Mouse (Mus musculus) ES-Bruce4 (cell line): ENCODE measurements around the gene Smad3. TPM values are rescaled to one million over a fixed set of nuclear protein-coding genes. Genes with fewer than 3 reads are reported as not detected.

Experiments used
- H3K27ac ChIP-seq: 2 replicates; pipeline ENCODE4 v1.5.1; 2012; ENCODE audit warnings: low read length, inconsistent platforms; ENCODE audit not compliant: insufficient read depth
- H3K27me3 ChIP-seq: 2 replicates; pipeline ENCODE4 v1.6.1; 2012; ENCODE audit warnings: mild to moderate bottlenecking, low read length, inconsistent platforms; ENCODE audit not compliant: control insufficient read depth, poor library complexity, insufficient read depth, severe bottlenecking
- H3K36me3 ChIP-seq: 2 replicates; pipeline ENCODE4 v1.6.1; 2012; ENCODE audit warnings: inconsistent platforms, mild to moderate bottlenecking, low read length, moderate library complexity; ENCODE audit not compliant: control insufficient read depth, poor library complexity, insufficient read depth, severe bottlenecking
- H3K4me1 ChIP-seq: one replicate; pipeline ENCODE4 v1.8.1; 2011; ENCODE audit warnings: low read length; ENCODE audit not compliant: control insufficient read depth, insufficient read depth
- H3K4me3 ChIP-seq: 2 replicates; pipeline ENCODE4 v1.5.1; 2011; ENCODE audit warnings: low read depth, mild to moderate bottlenecking, low read length
- H3K9ac ChIP-seq: 2 replicates; pipeline ENCODE4 v1.6.1; 2012; ENCODE audit warnings: low read depth, mild to moderate bottlenecking, inconsistent platforms; ENCODE audit not compliant: poor library complexity, severe bottlenecking
- H3K9me3 ChIP-seq: replicated peaks from 2 replicates; pipeline ENCODE4 v1.6.1; 2012; ENCODE audit warnings: mild to moderate bottlenecking, low read length, inconsistent platforms; ENCODE audit not compliant: control insufficient read depth, poor library complexity, insufficient read depth, severe bottlenecking
- CTCF ChIP-seq: IDR thresholded peaks from one replicate; pipeline ENCODE4 v1.8.1; 2011; ENCODE audit warnings: low read depth, low read length
- EP300 ChIP-seq: IDR thresholded peaks from 2 replicates; pipeline ENCODE4 v1.6.1; 2011; ENCODE audit warnings: low read depth, low read length; ENCODE audit not compliant: insufficient read depth
- POLR2A ChIP-seq: IDR thresholded peaks from one replicate; pipeline ENCODE4 v1.8.1; 2011; ENCODE audit warnings: low read length; ENCODE audit not compliant: insufficient read depth
- polyA plus RNA-seq: library from polyadenylated mRNA; stranded (reverse); fragments of >200 nt; gene quantifications from 2 replicates; pipeline ENCODE4 v1.2.4, GENCODE M21; 2011; ENCODE audit warnings: low read depth; ENCODE audit not compliant: missing spikeins, insufficient read depth, insufficient read length

Gene Smad3
- polyA plus RNA-seq, 1 experiment: 25.7 TPM

GRCm38 (mm10) chr9:63696463-63697105 lies 61.2 kb downstream of the Smad3 start:
- H3K9ac ChIP-seq: no peak overlapping the region
- no peaks in the 10 kb centered on the region for H3K27me3 ChIP-seq
- no peaks in the 10 kb centered on the region for H3K4me1 ChIP-seq
- no peak overlapping the region for H3K27ac ChIP-seq
- no peak for TF ChIP-seq CTCF
- TF ChIP-seq POLR2A: no peak
- no peak for TF ChIP-seq EP300
- H3K4me3 ChIP-seq: no peak overlapping the region
- H3K36me3 ChIP-seq: no peaks in the 10 kb centered on the region
- no peaks in the 10 kb centered on the region for H3K9me3 ChIP-seq

GRCm38 (mm10) chr9:63691960-63692359 lies 65.8 kb downstream of the Smad3 start:
- no peaks in the 10 kb centered on the region for H3K4me1 ChIP-seq
- H3K9me3 ChIP-seq: no peaks in the 10 kb centered on the region
- no peak overlapping the region for H3K9ac ChIP-seq
- no peak overlapping the region for H3K4me3 ChIP-seq
- no peaks in the 10 kb centered on the region for H3K36me3 ChIP-seq
- no peaks in the 10 kb centered on the region for H3K27me3 ChIP-seq
- H3K27ac ChIP-seq: no peak overlapping the region
- TF ChIP-seq POLR2A (no peak), CTCF (no peak), EP300 (no peak)

- no peaks in the 10 kb centered on the region for H3K9me3 ChIP-seq
- H3K9ac ChIP-seq: no peak overlapping the region
- H3K36me3 ChIP-seq: no peaks in the 10 kb centered on the region
- no peak overlapping the region for H3K4me3 ChIP-seq
- TF ChIP-seq POLR2A: no peak
- TF ChIP-seq EP300: no peak
- TF ChIP-seq CTCF: no peak
- no peaks in the 10 kb centered on the region for H3K27me3 ChIP-seq
- H3K4me1 ChIP-seq: no peaks in the 10 kb centered on the region
- no peak overlapping the region for H3K27ac ChIP-seq
Observed at GRCm38 (mm10) chr9:63690511-63690910, 67.3 kb downstream of the Smad3 start.

GRCm38 (mm10) chr9:63687413-63688015 lies 70.3 kb downstream of the Smad3 start:
- no peak overlapping the region for H3K9ac ChIP-seq
- no peaks in the 10 kb centered on the region for H3K36me3 ChIP-seq
- H3K27ac ChIP-seq: no peak overlapping the region
- H3K27me3 ChIP-seq: no peaks in the 10 kb centered on the region
- H3K4me3 ChIP-seq: no peak overlapping the region
- TF ChIP-seq POLR2A (no peak), EP300 (no peak), CTCF (no peak)
- H3K4me1 ChIP-seq: no peaks in the 10 kb centered on the region
- H3K9me3 ChIP-seq: no peaks in the 10 kb centered on the region

GRCm38 (mm10) chr9:63685352-63685751 lies 72.4 kb downstream of the Smad3 start:
- H3K27me3 ChIP-seq: no peaks in the 10 kb centered on the region
- TF ChIP-seq POLR2A (no peak), EP300 (no peak), CTCF (no peak)
- H3K36me3 ChIP-seq: no peaks in the 10 kb centered on the region
- H3K4me3 ChIP-seq: no peak overlapping the region
- no peak overlapping the region for H3K9ac ChIP-seq
- no peaks in the 10 kb centered on the region for H3K4me1 ChIP-seq
- H3K9me3 ChIP-seq: no peaks in the 10 kb centered on the region
- no peak overlapping the region for H3K27ac ChIP-seq

GRCm38 (mm10) chr9:63684277-63684676 lies 73.5 kb downstream of the Smad3 start:
- Histone ChIP-seq H3K9me3 (no peaks in the 10 kb centered on the region), H3K4me1 (no peaks in the 10 kb centered on the region), H3K36me3 (no peaks in the 10 kb centered on the region), H3K9ac (no peak overlapping the region), H3K4me3 (no peak overlapping the region), H3K27ac (no peak overlapping the region), H3K27me3 (no peaks in the 10 kb centered on the region)
- no peak for TF ChIP-seq CTCF
- no peak for TF ChIP-seq POLR2A
- TF ChIP-seq EP300: no peak
